Mouse (Mus musculus) common myeloid progenitor, adult 5-6 weeks (primary cell): Measurements from ENCODE around the gene Slco2b1. TPM values are rescaled to one million over a fixed set of nuclear protein-coding genes. Genes with fewer than 3 reads are reported as not detected.
"Not testable (repeated sequence)": the region's sequence is repeated elsewhere in the genome, so short reads cannot be mapped to it uniquely, and the experiment has no call there.

Source experiments
- ATAC-seq: replicated peaks from 2 replicates; pipeline ENCODE4 v1.8.0; 2016; ENCODE audit warnings: low read depth, mild to moderate bottlenecking, moderate TSS enrichment, inconsistent platforms; ENCODE audit not compliant: poor library complexity, severe bottlenecking
- total RNA-seq: library from RNA; stranded (forward); fragments of 200-1000, 187-1606 nt; gene quantifications from 2 replicates; pipeline ENCODE4 v1.2.3, GENCODE M21; 2017

The Slco2b1 gene
- 0.09 and 0.53 TPM in 2 replicates for total RNA-seq

- ATAC-seq, result peak; percentile 31; the same call in 1 of the 2 replicates
Observed at GRCm38 (mm10) chr7:99711166-99711565, at the start of gene Slco2b1. Gene Slco2b1, minus strand, starts transcription at chr7:99711340.

- no peak for ATAC-seq
Observed at GRCm38 (mm10) chr7:99739276-99739675, 28.1 kb upstream of the Slco2b1 start.

- not testable (repeated sequence) for ATAC-seq
Observed at GRCm38 (mm10) chr7:99735491-99735890, 24.4 kb upstream of the Slco2b1 start.

- ATAC-seq, result peak; percentile 25; the same call in 1 of the 2 replicates
Observed at GRCm38 (mm10) chr7:99734612-99735011, 23.5 kb upstream of the Slco2b1 start.

- ATAC-seq, result no peak
Observed at GRCm38 (mm10) chr7:99729973-99730372, 18.8 kb upstream of the Slco2b1 start, which contains the start of gene Olfr520. Gene Olfr520, plus strand, starts transcription at chr7:99730273.

- no peak for ATAC-seq
Observed at GRCm38 (mm10) chr7:99716536-99716935, 5.4 kb upstream of the Slco2b1 start.

GRCm38 (mm10) chr7:99712431-99712830 is 1.3 kb upstream of the Slco2b1 start:
- no peak for ATAC-seq

GRCm38 (mm10) chr7:99710476-99710875 is 664 bp downstream of the Slco2b1 start:
- peak; percentile 37; the same call in 1 of the 2 replicates for ATAC-seq

GRCm38 (mm10) chr7:99709992-99710391 is 1.1 kb downstream of the Slco2b1 start:
- no peak for ATAC-seq

GRCm38 (mm10) chr7:99708750-99709149 is 2.4 kb downstream of the Slco2b1 start:
- ATAC-seq, result no peak

- no peak for ATAC-seq
Observed at GRCm38 (mm10) chr7:99708301-99708721, 2.8 kb downstream of the Slco2b1 start.

GRCm38 (mm10) chr7:99707671-99708070 is 3.5 kb downstream of the Slco2b1 start:
- no peak for ATAC-seq

- no peak; the same call in 1 of the 2 replicates for ATAC-seq
Observed at GRCm38 (mm10) chr7:99707038-99707595, 4.0 kb downstream of the Slco2b1 start.

GRCm38 (mm10) chr7:99706341-99707037 is 4.7 kb downstream of the Slco2b1 start:
- ATAC-seq, result 0 out of 2 replicates have a peak, but pooled peaks have one; percentile 11

- no peak for ATAC-seq
Observed at GRCm38 (mm10) chr7:99704736-99705519, 6.2 kb downstream of the Slco2b1 start.

GRCm38 (mm10) chr7:99702201-99702600 is 8.9 kb downstream of the Slco2b1 start:
- ATAC-seq, result no peak

- ATAC-seq, result no peak
Observed at GRCm38 (mm10) chr7:99700641-99701040, 10.5 kb downstream of the Slco2b1 start.

- no peak for ATAC-seq
Observed at GRCm38 (mm10) chr7:99699709-99700151, 11.4 kb downstream of the Slco2b1 start.

- ATAC-seq, result 0 out of 2 replicates have a peak, but pooled peaks have one; percentile 39
Observed at GRCm38 (mm10) chr7:99699106-99699505, 12.0 kb downstream of the Slco2b1 start.

- no peak for ATAC-seq
Observed at GRCm38 (mm10) chr7:99698576-99698975, 12.6 kb downstream of the Slco2b1 start.
